In genomic region chr10:24593556-24593955, GRCm38 (mm10) we compare ENCODE assay signal across 12 mouse cellular contexts. TPM values are rescaled to one million over a fixed set of nuclear protein-coding genes. Genes with fewer than 3 reads are reported as not detected.
DNase-seq lines count a peak whose midpoint lies in the region; ATAC-seq and TF ChIP-seq lines count a peak whose summit lies in the region.
"Had no signal": no experiment of that assay in that cellular context is flagged by ENCODE, and none has a peak within 500 bp of the region (broad histone marks: within the 10 kb centered on the region; RNA-seq: fewer than 3 reads in every experiment).

No protein-coding gene starts in this region.

- H3K4me3 ChIP-seq in lung, embryonic 15.5 days = no peak overlapping the region
- H3K4me3 ChIP-seq in lung, adult 2 months (replicated peaks; ENCODE audit: extremely low read depth, low read depth, low read length) = no peak overlapping the region
- no peak overlapping the region for H3K4me3 ChIP-seq in embryonic fibroblast, embryonic 13.5 days (ENCODE audit: insufficient read depth, low read length)
- no peak overlapping the region for H3K4me3 ChIP-seq in heart, embryonic 16.5 days (ENCODE audit: low read length)
- H3K4me3 ChIP-seq in stomach, embryonic 16.5 days (replicated peaks; ENCODE audit: low read length) = no peak overlapping the region; the same call in 1 of the 2 replicates
- H3K4me3 ChIP-seq: layer of hippocampus, adult 2 months had no signal

- peak overlapping the region; percentile 64 for H3K27ac ChIP-seq in lung, embryonic 15.5 days
- 0 out of 2 replicates have a peak overlapping the region, but pooled peaks have one; percentile 4 for H3K27ac ChIP-seq in embryonic fibroblast, embryonic 13.5 days (ENCODE audit: insufficient read depth, low read length)
- peak overlapping the region; percentile 96 for H3K27ac ChIP-seq in heart, embryonic 16.5 days (ENCODE audit: low read length)
- H3K27ac ChIP-seq in stomach, embryonic 16.5 days (ENCODE audit: low read length) = peak overlapping the region; percentile 47
- H3K27ac ChIP-seq: layer of hippocampus, adult 2 months had no signal

- no peak for TF ChIP-seq POLR2A in lung, adult 2 months (IDR thresholded peaks at IDR 0.05; ENCODE audit: borderline replicate concordance, extremely low read depth, low read depth, low read length)
- no peak for TF ChIP-seq POLR2A in embryonic fibroblast, embryonic 13.5 days (IDR thresholded peaks at IDR 0.05; ENCODE audit: low read depth, low read length)

- no peaks in the 10 kb centered on the region for H3K27me3 ChIP-seq in lung, embryonic 15.5 days
- H3K27me3 ChIP-seq in heart, embryonic 16.5 days (ENCODE audit: control insufficient read depth, insufficient read depth, low read length) = no peaks in the 10 kb centered on the region
- no peaks in the 10 kb centered on the region for H3K27me3 ChIP-seq in stomach, embryonic 16.5 days (ENCODE audit: control insufficient read depth, insufficient read depth, low read length)

- no peak overlapping the region for H3K4me2 ChIP-seq in lung, embryonic 15.5 days
- H3K4me2 ChIP-seq in heart, embryonic 16.5 days (ENCODE audit: low read depth, low read length) = peak overlapping the region; percentile 76
- H3K4me2 ChIP-seq in stomach, embryonic 16.5 days (ENCODE audit: low read depth, low read length) = peak overlapping the region; percentile 72

- no peaks in the 10 kb centered on the region for H3K9me3 ChIP-seq in lung, embryonic 15.5 days
- H3K9me3 ChIP-seq in heart, embryonic 16.5 days (replicated peaks; ENCODE audit: control insufficient read depth, low read length) = no peaks in the 10 kb centered on the region
- no peaks in the 10 kb centered on the region for H3K9me3 ChIP-seq in stomach, embryonic 16.5 days (replicated peaks; ENCODE audit: control insufficient read depth, low read length)

- DNase-seq in lung, adult 2 months = no peak
- DNase-seq in retina, postnatal 1 day = no peak
- DNase-seq: adrenal gland, postnatal 36 days; cerebellum, adult 2 months; kidney, adult 11 months; thymus, adult 2 months had no signal

- WGBS in lung, embryonic 15.5 days = 38% methylated on average over 4 of the region's 4 CpGs
- WGBS in lung, adult 2 months = 75% methylated on average over 4 of the region's 4 CpGs
- 51% methylated on average over 4 of the region's 4 CpGs for whole genome bisulfite sequencing in heart, embryonic 16.5 days
- 74% methylated on average over 4 of the region's 4 CpGs for WGBS in stomach, embryonic 16.5 days

- H3K4me1 ChIP-seq in lung, embryonic 15.5 days = peaks cover 54% of the 10 kb centered on the region
- H3K4me1 ChIP-seq in lung, adult 2 months (ENCODE audit: control insufficient read depth, insufficient read depth, low read length) = peaks cover 9% of the 10 kb centered on the region
- H3K4me1 ChIP-seq in embryonic fibroblast, embryonic 13.5 days (ENCODE audit: control insufficient read depth, insufficient read depth, low read length) = peaks cover 21% of the 10 kb centered on the region
- H3K4me1 ChIP-seq in heart, embryonic 16.5 days (ENCODE audit: control insufficient read depth, insufficient read depth, low read length) = peaks cover 47% of the 10 kb centered on the region
- peaks cover 23% of the 10 kb centered on the region for H3K4me1 ChIP-seq in stomach, embryonic 16.5 days (ENCODE audit: control insufficient read depth, insufficient read depth, low read length)

- no peak for ATAC-seq in lung, embryonic 15.5 days (ENCODE audit: borderline replicate concordance, extremely low read depth, low FRiP score, low TSS enrichment)
- peak; percentile 66 for ATAC-seq in heart, embryonic 16.5 days (replicated peaks; ENCODE audit: extremely low read depth, insufficient read depth, low FRiP score)
- ATAC-seq in stomach, embryonic 16.5 days (ENCODE audit: insufficient read depth, low FRiP score) = no peak
- no peak for ATAC-seq in monocyte, adult 5-6 weeks (replicated peaks; ENCODE audit: insufficient number of reproducible peaks, low FRiP score, low TSS enrichment, poor library complexity, severe bottlenecking)

- H3K36me3 ChIP-seq in lung, embryonic 15.5 days = no peaks in the 10 kb centered on the region
- no peaks in the 10 kb centered on the region for H3K36me3 ChIP-seq in heart, embryonic 16.5 days (ENCODE audit: control insufficient read depth, insufficient read depth)
- no peaks in the 10 kb centered on the region for H3K36me3 ChIP-seq in stomach, embryonic 16.5 days (ENCODE audit: control insufficient read depth, insufficient read depth, low read length)

- no peak overlapping the region for H3K9ac ChIP-seq in lung, embryonic 15.5 days
- no peak overlapping the region for H3K9ac ChIP-seq in heart, embryonic 16.5 days (ENCODE audit: low read length)
- 0 out of 2 replicates have a peak overlapping the region, but pooled peaks have one; percentile 7 for H3K9ac ChIP-seq in stomach, embryonic 16.5 days (ENCODE audit: low read length)

- no peak for TF ChIP-seq CTCF in lung, adult 2 months (IDR thresholded peaks at IDR 0.05; ENCODE audit: insufficient read depth, low read length)
- TF ChIP-seq CTCF in embryonic fibroblast, embryonic 13.5 days (IDR thresholded peaks at IDR 0.05; ENCODE audit: borderline replicate concordance, insufficient read depth, low read length) = no peak

RNA-seq across cellular contexts. Expression of gene Ccn2, which starts 1.7 kb away (rescaled TPM):
- 14.1 and 14.3 TPM in 2 replicates for polyA plus RNA-seq in lung, embryonic 15.5 days (2015; fragmentation: Nextera tagmentation; extraction: Ambion mirVana)
- polyA plus RNA-seq in lung, adult 2 months (2012; rRNA removed) = 199 and 433 TPM in 2 replicates
- polyA plus RNA-seq in embryonic fibroblast, embryonic 13.5 days (2011; ENCODE audit: insufficient read length, low read depth, missing spikeins) = 483 and 1,320 TPM in 2 replicates
- 34.3 and 37.6 TPM in 2 replicates for polyA plus RNA-seq in heart, embryonic 16.5 days (2015; fragmentation: Nextera tagmentation; extraction: Ambion mirVana)
- polyA plus RNA-seq in stomach, embryonic 16.5 days (2015; fragmentation: Nextera tagmentation; extraction: Ambion mirVana) = 16.9 and 17.1 TPM in 2 replicates
- total RNA-seq in monocyte, adult 5-6 weeks (2017) = not detected in 3 replicates

Comparison
In these comparisons a context has a peak if more than half of its experiments do, and no peak if none do; other contexts are left out.
1. H3K27ac ChIP-seq: peak in every context shown above with its lines; median percentile 96 in heart, embryonic 16.5 days; 64 in lung, embryonic 15.5 days; 47 in stomach, embryonic 16.5 days; 4 in embryonic fibroblast, embryonic 13.5 days.